Mouse (Mus musculus) ovary, adult 18-20 months (tissue): ENCODE measurements around the gene Pkn2.
A peak's percentile ranks its signal among the peaks of the same experiment; 100 is the strongest.

Experiments used
- DNase-seq: peaks from one replicate; pipeline ENCODE4 v3.0.0; 2022; ENCODE audit warnings: low spot score, mixed read lengths

The Pkn2 gene

GRCm38 (mm10) chr3:142881872-142882623 lies at the start of gene Pkn2:
Pkn2 (minus strand) TSS chr3:142882004.
- peak; percentile 98 for DNase-seq

GRCm38 (mm10) chr3:142929906-142930305 lies 48.1 kb upstream of the Pkn2 start:
- DNase-seq: no peak

- no peak for DNase-seq
These were observed 45.5 kb upstream of the Pkn2 start for GRCm38 (mm10) chr3:142927311-142927710.

GRCm38 (mm10) chr3:142924831-142925348 lies 43.1 kb upstream of the Pkn2 start:
- DNase-seq: no peak

GRCm38 (mm10) chr3:142919070-142919469 lies 37.3 kb upstream of the Pkn2 start:
- DNase-seq: no peak

GRCm38 (mm10) chr3:142917760-142918439 lies 36.1 kb upstream of the Pkn2 start:
- DNase-seq: no peak

- no peak for DNase-seq
These were observed 35.4 kb upstream of the Pkn2 start for GRCm38 (mm10) chr3:142917171-142917570.

- no peak for DNase-seq
These were observed 31.5 kb upstream of the Pkn2 start for GRCm38 (mm10) chr3:142913295-142913694.

- no peak for DNase-seq
These were observed 17.9 kb upstream of the Pkn2 start for GRCm38 (mm10) chr3:142899683-142900082.

- DNase-seq: no peak
These were observed 17.2 kb upstream of the Pkn2 start for GRCm38 (mm10) chr3:142898949-142899396.

GRCm38 (mm10) chr3:142890442-142890841 lies 8.6 kb upstream of the Pkn2 start:
- DNase-seq: no peak

GRCm38 (mm10) chr3:142886963-142887362 lies 5.2 kb upstream of the Pkn2 start:
- no peak for DNase-seq

GRCm38 (mm10) chr3:142884594-142884993 lies 2.8 kb upstream of the Pkn2 start:
- DNase-seq: no peak

GRCm38 (mm10) chr3:142881589-142881871 lies 274 bp downstream of the Pkn2 start:
- no peak for DNase-seq

GRCm38 (mm10) chr3:142880790-142881588 lies 815 bp downstream of the Pkn2 start:
- DNase-seq: peak; percentile 19

- DNase-seq: no peak
These were observed 18.6 kb downstream of the Pkn2 start for GRCm38 (mm10) chr3:142863236-142863635.

- peak; percentile 53 for DNase-seq
These were observed 25.0 kb downstream of the Pkn2 start for GRCm38 (mm10) chr3:142856832-142857231.

GRCm38 (mm10) chr3:142855961-142856472 lies 25.8 kb downstream of the Pkn2 start:
- no peak for DNase-seq

- no peak for DNase-seq
These were observed 28.9 kb downstream of the Pkn2 start for GRCm38 (mm10) chr3:142852911-142853310.

GRCm38 (mm10) chr3:142851631-142852030 lies 30.2 kb downstream of the Pkn2 start:
- no peak for DNase-seq

GRCm38 (mm10) chr3:142839961-142840360 lies 41.8 kb downstream of the Pkn2 start:
- DNase-seq: no peak

- DNase-seq: no peak
These were observed 47.0 kb downstream of the Pkn2 start for GRCm38 (mm10) chr3:142834761-142835160.
